Mouse (Mus musculus): ENCODE measurements around the gene Tekt3.

Gene Tekt3

DNA sequence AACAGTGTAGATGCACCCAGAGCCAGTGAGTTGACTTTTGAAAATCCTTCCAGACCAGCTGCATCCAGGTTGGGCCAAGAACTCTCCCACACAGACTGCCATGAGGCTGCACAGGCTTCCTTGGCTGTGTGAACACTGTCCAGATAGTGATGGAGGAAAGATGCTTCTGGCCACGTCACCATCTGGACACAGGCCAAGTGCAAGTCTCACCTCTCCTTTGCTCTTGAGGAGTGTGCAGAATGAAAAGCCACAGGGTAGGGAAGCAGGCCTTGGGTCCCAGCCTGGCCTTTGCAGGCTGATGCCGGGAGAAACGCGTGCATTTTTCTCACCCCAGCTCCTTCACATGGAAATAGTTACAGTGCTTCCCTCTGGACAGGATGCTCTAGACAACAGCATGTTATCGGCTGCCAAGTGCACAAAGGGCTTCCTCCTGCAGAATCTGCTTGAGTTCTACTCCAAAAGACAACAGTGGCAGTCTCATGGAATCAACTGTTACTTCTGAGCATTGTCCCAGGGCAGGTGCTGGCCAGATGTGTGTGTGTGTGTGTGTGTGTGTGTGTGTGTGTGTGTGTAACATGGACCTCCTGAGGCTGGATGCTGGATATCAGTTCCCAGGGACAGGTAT, 64.5 kb downstream of the Tekt3 start:
- in situ Hi-C loops (cut with MboI), result loop anchor here (25.0 kb wide), 1 partner anchor 214 kb away; no protein-coding TSS in a partner anchor

DNA sequence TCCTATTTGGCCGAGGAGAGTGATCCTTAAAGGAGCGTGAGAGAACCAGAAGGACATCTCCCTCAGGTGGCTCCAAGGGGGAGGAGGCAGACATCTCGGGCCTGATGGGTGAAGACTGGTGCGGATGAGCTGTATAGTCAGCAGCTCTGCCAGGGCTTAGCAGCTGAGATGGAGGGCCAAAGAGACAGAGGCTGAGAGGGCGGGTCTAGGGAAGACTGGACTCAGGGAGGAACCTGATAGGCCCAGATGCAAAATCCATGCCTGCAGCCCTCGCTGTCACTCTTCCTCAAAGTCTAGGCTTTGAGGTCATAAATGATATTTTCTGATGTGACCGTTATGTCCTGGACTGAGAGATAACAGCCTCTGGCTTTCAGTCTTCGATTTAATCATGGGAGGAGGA, 65.5 kb downstream of the Tekt3 start:
- in situ Hi-C loops (cut with MboI), result loop anchor here (25.0 kb wide), 1 partner anchor 215 kb away; no protein-coding TSS in a partner anchor

DNA sequence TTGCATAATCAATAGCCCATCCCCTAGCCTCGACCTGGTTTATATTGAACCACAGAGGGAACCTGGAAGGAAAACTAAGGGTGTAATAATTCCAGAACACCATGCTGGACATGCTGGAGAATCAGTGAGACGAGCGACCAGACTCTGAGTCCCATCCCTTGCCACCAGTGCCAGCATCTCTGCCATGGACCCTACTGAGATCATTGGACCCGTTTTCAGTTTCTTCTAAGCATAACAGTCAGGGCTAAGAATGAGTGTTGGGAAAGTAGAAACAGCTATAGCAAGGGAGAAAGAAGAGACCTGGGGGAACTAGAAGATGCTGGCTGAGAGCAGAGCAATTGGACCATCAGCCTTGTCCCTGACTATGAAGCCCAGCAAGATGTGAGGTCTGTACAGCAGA, 66.1 kb downstream of the Tekt3 start:
- in situ Hi-C loops (cut with MboI), result loop anchor here (25.0 kb wide), 1 partner anchor 215 kb away; no protein-coding TSS in a partner anchor

DNA sequence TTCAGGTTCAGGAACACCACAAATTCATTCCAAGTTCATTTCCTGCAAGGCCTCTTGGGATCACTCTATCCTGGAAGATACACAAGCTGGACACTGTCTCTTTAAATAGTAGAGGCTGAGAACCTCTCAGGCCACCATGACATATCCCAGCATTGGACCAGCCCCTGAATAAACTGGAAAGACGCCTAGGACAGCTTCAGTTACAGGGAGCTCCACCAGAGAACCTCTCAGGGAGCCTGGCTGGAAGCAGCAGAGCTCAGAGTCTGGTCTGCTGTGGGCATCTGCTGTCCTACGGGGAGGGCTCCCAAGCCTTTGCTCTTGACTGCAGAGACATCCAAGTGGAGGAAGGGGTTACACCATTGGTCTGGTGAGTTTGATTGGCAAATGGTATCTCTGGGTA, 67.3 kb downstream of the Tekt3 start, which contains the start of gene Pmp22:
Gene Pmp22, plus strand, starts transcription at position 199 of the 400 bp plus-strand sequence.
- in situ Hi-C loops (cut with MboI), result loop anchor here (25.0 kb wide), 1 partner anchor 216 kb away; no protein-coding TSS in a partner anchor

DNA sequence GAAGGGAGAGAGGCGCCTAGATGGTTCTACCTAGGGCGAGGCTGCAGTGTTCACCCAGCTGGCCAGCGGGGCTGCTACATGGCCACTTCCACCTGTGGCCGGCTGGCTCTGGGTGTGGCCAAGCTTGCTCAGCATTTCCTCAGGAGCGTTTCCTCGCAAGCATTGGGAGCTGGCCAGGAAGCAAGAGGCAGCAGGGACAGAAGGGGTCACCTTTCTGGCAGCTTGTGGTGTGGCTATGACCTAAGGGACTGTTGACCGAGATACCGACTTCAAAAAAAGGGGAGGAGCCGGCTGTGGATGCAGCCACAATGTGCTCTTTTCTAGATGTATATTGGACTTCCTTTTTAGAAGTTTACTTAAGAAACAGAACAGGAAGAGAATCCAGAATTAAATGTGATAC, 67.9 kb downstream of the Tekt3 start:
- in situ Hi-C loops (cut with MboI), result loop anchor here (25.0 kb wide), 1 partner anchor 217 kb away; no protein-coding TSS in a partner anchor

DNA sequence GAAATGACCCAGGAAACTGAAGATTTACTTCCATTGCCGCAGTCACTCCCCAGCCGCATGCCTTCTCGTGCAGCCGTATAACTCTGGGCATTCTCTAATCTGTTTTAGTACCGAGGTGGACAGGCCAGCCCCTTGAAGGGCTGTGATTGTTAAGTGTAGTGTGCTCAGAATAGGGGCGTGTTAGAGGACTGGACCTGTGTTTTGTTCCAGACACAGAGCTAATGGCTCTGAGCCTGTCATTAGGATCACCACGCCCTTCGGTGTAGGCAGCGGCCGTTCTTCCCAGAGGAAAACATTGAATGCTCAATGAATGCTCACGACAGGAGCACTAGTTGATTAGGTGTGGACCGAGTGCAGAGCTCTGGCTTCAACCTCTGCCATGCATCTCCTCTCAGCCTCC, 68.4 kb downstream of the Tekt3 start:
- in situ Hi-C loops (cut with MboI), result loop anchor here (10.0 to 25.0 kb wide), 2 partner anchors 218 to 375 kb away; partner anchors contain the start of gene Gm10428

DNA sequence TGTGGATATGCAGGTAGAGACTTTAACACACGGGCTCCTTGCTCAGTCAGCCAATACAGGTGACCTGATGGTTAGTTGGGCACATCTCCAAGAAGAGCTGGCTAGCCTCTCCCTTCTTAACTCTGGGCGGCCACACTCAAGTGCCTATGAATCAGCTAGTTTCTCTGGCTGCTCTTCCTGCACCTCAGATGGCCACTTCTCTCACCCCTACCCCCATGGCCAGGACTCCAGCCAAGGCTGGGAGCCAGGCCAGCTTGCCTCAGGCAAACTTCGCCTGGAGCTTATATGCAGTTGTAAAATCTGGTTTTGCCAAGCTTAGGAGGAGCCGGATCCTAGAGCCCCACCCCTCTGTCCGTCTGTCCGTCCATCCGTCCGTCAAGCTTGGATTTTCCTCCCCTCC, 69.0 kb downstream of the Tekt3 start:
- in situ Hi-C loops (cut with MboI), result loop anchor here (10.0 to 25.0 kb wide), 2 partner anchors 218 to 376 kb away; partner anchors contain the start of gene Gm10428

DNA sequence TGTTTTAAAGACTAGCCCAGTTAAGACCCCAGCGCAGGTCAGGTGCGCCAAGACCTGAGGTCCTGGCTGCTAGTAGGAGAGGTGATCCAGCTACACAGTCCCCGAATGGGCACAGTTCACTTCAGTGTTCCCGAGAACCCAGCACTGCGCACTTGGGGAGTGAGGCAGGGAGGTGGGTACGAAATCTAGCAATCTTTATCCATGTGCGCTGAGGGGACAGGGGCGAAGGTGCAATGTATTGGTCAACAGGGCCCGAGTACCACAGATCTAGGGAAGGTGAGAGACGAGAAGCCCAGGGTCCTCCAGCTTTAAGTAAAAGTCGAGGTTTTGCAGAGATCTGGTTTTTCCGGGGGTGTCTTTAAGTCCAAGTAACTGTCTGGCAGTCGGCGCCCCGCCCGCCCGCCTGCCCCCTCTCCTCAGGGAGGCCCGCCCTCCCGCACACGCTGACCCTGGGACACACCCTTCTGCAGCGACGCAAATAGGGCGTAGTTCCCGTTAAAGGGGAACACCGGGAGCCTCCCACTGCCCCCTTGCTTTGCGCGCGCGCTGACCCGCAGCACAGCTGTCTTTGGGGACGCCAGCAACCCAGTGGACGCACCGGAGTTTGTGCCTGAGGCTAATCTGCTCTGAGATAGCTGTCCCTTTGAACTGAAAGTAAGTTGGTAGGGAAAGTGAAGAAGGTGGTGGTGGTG, 69.7 kb downstream of the Tekt3 start:
- in situ Hi-C loops (cut with MboI), result loop anchor here (10.0 to 25.0 kb wide), 2 partner anchors 219 to 376 kb away; partner anchors contain the start of gene Gm10428

DNA sequence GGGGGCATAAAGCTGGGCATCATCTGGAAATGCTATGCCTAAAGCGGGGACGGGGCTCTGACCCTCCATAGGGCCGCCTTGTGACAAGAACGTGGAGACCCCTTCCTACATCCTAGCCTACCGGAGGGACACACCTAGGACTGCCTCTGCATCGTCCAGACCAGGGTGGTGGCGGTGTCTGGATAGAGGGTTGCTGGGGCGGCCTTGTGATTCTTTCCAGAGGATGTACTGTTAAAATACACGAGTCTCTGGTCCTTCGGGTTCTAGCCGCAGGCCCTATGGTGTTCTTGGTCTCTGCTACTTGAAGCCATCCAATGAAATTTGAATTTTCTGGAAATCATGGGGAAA, 70.2 kb downstream of the Tekt3 start:
- in situ Hi-C loops (cut with MboI), result loop anchor here (10.0 to 25.0 kb wide), 2 partner anchors 219 to 377 kb away; partner anchors contain the start of gene Gm10428

DNA sequence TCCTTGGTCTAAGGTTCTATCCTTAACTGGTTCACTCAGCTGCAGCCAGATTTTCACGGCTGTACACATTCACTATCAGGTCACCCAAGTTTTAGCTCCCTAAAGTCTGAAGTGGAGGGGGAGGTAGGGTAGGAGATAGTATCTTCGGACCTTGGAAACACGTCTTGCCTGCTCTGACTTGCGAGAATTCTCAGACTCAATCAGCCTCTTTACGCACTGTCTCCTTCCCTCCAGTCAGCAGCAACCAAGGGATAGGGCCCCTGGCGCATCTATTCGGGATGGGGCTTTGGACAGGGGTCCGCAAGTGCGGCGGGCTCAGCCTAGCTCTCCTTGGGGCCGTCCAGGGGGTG, 70.7 kb downstream of the Tekt3 start:
- in situ Hi-C loops (cut with MboI), result loop anchor here (10.0 to 25.0 kb wide), 2 partner anchors 220 to 377 kb away; partner anchors contain the start of gene Gm10428

DNA sequence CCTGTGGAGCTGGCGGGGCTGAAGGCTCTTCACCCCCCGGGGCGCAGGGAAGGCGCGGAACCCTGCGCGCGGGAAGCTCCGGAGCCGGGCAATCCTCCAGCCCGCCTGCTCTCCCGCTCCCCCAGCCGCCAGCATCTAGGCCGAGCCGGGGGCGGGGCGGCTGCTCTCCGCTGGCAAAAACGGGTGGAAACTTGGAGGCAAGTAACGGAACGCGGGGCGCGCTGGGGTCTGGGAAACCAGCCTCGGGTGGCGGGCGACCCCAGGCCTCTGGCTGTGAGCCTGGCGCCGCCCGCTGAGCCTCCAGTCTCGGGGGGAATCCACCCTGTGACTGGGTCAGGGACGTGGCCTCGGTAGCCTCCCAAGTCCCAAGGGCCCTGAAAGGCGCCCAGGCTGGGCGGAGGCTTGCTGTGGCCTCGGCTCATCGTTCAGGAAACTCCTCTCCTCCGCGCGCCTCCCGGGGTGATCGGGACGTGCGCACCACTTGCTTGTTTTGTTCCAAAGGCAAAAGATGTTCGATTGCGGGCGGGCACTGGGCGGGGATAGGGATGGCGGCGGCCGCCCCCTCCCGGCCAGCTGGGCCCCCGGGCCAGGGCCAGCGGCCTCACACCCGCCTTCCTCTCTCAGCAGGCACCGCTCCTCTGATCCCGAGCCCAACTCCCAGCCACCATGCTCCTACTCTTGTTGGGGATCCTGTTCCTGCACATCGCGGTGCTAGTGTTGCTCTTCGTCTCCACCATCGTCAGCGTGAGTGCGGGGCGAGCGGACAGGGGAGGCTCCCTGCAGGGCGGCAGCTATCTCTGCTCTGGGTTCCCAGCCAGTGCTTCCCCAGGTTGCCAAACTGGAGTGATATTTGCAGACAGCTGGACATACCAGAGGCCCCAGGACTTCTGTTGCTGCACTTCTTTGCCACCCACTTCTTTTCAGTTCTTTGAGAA, 71.3 kb downstream of the Tekt3 start:
- in situ Hi-C loops (cut with MboI), result loop anchor here (10.0 to 25.0 kb wide), 2 partner anchors 220 to 378 kb away; partner anchors contain the start of gene Gm10428

DNA sequence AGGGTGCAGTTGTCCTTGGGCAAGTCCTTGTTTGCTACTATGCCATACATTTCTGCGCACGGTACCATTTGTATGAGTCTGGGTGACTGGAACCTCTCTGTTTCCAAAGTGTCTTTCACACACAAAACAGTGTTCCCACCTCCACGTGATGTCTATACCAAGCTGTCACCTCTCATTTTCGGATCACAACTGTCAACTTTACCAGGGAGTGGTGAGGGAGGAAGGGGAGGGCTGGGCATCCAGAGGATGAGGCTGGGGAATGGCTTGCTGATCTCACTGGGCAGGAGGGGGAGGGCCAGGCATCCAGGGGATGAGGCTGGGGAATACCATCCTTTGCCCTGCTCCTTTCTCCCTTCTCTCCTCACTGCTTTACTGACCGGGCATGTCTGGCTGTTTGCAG, 72.6 kb downstream of the Tekt3 start:
- in situ Hi-C loops (cut with MboI), result loop anchor here (10.0 to 25.0 kb wide), 2 partner anchors 222 to 379 kb away; partner anchors contain the start of gene Gm10428

DNA sequence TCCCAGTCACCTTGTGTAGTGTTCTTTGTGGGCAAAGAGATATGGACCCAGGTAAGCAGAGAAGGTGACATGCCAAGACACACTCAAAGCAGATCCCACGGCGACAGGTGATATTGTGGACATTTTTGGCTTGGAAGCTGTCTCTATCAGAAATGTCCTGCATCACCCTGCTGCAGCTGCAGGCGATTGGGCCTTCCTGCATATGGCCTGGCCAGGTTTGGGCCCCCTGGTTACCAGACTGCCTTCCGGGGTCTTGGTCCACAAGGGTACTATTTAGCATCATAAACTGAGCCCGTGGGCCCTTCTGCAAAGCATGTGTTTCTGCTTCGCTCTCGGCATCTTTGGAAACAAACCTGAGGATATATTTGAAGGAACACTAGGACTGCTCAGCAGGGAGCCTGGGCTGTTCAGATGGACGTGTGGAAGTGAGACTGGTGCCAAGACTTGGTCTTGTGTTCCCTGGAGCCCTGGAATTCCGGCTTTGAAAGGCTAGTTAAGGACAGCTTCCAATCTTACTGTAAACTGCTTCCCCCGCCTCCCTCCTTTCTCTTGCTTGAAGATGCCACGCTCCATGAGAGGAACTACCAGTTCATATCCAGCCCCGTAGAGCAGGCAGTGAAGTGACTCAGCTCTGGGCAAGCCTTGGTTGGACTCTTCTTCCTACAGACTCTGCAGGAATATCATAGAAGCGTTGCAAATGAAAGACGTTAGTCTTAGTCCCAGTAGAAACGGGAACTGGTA, 73.5 kb downstream of the Tekt3 start:
- in situ Hi-C loops (cut with MboI), result loop anchor here (10.0 to 25.0 kb wide), 2 partner anchors 223 to 380 kb away; partner anchors contain the start of gene Gm10428

DNA sequence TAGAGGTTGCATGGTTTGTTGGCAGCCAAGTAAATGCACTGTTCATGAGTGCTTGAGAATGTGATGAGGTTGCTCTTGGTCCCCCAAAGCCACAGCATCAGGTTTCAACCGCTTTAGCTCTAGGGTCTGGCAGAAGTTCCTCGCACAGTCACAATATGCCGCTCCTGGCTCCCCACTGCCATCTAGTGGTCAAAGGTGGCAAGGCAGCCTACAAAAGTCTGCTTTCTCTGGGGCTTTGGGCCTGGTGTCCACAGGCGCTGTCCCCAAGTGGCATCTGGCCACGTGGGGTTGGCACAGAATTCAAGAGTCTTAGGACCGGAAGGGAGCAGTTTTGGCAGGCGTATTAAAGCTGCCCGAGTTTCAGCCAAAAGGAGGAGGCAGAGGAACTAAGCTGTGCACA, 74.2 kb downstream of the Tekt3 start:
- in situ Hi-C loops (cut with MboI), result loop anchor here (10.0 to 25.0 kb wide), 2 partner anchors 223 to 381 kb away; partner anchors contain the start of gene Gm10428

DNA sequence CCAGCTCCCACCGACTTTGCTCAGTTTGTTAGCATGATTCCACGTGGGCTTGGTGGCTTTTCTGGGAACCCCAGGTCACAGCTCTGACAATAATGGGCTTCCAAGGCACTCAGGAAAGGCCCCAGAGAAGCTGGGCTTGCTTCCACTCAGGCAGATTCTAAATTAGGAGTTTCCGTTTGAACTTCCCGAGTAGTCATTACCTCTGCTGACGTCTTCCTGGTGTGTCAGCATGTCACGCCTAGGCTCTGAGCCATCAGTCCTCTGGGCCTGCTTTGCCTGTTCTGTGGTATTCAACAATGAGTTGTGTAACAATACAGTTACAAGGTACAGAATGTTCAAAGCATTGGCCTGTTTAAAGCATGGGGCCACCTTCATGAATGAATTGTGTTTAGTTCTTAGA, 74.8 kb downstream of the Tekt3 start:
- in situ Hi-C loops (cut with MboI), result loop anchor here (10.0 to 25.0 kb wide), 2 partner anchors 224 to 381 kb away; partner anchors contain the start of gene Gm10428

DNA sequence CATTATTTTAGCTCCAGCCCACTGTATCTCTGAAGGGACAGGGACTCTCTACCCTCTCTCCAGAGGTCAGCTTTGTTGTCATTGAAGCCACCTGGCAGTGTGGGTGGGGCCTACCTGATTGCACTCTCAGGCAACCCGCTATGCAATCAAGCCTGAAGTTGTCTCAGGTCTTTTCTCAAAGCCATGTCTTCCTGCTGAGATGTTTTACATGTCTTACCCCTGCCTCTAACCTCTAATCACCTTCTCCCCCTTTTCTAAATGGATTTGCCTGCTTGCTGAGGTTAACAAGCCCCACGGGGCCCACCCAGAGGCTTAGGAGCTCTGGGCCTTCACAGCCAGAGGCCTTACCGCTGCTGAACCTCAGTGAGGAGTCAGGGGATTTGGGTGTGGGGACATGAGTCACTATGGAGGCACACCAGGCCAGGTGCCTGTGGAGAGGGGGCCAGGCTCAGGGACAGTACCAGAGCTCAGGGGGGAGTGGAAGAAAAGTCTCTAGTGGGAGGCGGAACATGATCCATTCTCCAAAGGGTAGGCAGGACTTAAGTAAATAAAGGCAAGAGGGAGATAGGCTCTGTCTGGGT, 75.5 kb downstream of the Tekt3 start:
- in situ Hi-C loops (cut with MboI), result loop anchor here (10.0 to 25.0 kb wide), 2 partner anchors 225 to 382 kb away; partner anchors contain the start of gene Gm10428

DNA sequence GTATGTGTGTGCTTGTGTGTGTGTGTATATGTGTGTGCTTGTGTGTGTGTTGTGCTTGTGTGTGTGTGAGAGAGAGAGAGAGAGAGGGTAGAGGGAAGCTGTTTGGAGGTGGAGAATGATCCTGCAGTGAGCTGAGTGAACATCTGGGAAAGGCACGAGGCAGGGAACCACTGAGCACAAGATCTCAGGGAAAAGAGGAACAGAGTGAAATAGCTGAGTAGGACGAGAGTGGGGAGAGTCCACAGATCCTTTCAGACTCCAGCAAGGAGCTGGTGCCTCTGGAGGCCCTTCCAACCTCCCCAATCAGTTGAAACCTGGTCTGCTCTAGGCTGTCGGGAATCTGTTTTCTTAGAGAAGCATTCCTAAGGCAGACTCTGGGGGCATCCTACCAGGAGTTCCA, 77.3 kb downstream of the Tekt3 start:
- in situ Hi-C loops (cut with MboI), result loop anchor here (10.0 to 25.0 kb wide), 2 partner anchors 226 to 384 kb away; partner anchors contain the start of gene Gm10428

DNA sequence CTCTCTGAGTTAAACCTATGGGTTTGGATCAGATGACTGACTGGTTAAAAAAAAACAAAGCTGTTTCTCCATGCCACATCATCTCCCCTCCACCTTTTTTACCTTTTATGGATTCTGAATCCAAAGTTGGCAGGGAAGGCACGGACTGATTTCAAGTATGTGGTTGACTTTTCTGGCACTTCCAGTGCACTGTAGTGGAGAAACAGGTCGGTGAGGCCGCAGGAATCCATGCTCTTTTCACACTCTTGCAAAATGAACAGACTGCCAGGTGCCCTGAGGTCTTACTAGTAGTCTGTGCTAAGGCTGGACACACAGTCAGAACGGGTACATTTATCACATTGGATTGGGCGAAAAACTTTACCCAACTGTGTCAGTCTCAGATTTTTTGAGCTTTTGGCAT, 80.9 kb downstream of the Tekt3 start:
- in situ Hi-C loops (cut with MboI), result loop anchor here (25.0 kb wide), 1 partner anchor 230 kb away; no protein-coding TSS in a partner anchor

DNA sequence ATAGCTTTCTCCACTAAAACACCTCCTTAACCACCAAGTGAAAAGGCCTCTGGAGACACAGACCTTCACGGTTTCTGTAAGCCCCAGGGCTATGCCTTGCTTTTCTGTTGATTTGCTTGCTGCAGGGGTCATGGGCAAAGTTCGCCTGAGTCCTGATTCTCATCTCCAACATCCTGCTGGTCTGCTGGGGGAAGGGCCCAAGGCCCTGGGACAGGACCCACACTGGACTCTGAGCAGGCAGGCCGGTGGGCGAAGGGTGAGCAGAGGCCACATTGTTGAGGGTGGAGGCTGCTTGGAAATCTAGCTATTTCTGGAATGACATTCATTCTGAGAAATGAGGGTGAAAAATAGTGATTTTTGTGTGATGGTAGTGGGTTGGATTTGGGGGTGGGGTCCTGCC, 81.4 kb downstream of the Tekt3 start:
- in situ Hi-C loops (cut with MboI), result loop anchor here (25.0 kb wide), 1 partner anchor 231 kb away; no protein-coding TSS in a partner anchor

DNA sequence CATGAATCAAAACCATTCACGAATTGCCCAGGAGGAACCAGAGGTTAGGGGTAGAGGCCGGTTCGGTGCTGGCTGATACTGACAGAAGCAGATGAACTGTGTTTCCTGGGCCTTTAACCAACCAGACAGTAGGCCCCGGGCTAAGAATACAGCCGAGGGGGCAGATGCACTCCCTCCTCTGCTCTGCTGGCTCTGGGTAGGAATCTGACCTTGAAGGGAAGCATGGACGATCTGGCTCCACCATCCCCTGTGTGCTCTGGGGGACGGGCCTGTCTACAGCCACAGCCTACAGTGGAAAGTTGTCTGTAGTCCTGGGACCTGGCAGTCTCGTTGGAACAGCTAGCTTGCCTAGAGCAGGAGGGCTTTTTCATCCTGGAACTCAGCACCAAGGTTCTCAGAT, 82.0 kb downstream of the Tekt3 start:
- in situ Hi-C loops (cut with MboI), result loop anchor here (25.0 kb wide), 1 partner anchor 231 kb away; no protein-coding TSS in a partner anchor
